Mouse (Mus musculus): Measurements from ENCODE around the gene Acyp2. TPM values are rescaled to one million over a fixed set of nuclear protein-coding genes. Genes with fewer than 3 reads are reported as not detected.
A peak's percentile ranks its signal among the peaks of the same experiment; 100 is the strongest.
"Not testable (repeated sequence)": the region's sequence is repeated elsewhere in the genome, so short reads cannot be mapped to it uniquely, and the experiment has no call there.

Gene Acyp2
- 6.8 and 9.1 TPM in 2 replicates for polyA plus RNA-seq (2016; fragmentation: Nextera tagmentation; extraction: Ambion mirVana)

DNA sequence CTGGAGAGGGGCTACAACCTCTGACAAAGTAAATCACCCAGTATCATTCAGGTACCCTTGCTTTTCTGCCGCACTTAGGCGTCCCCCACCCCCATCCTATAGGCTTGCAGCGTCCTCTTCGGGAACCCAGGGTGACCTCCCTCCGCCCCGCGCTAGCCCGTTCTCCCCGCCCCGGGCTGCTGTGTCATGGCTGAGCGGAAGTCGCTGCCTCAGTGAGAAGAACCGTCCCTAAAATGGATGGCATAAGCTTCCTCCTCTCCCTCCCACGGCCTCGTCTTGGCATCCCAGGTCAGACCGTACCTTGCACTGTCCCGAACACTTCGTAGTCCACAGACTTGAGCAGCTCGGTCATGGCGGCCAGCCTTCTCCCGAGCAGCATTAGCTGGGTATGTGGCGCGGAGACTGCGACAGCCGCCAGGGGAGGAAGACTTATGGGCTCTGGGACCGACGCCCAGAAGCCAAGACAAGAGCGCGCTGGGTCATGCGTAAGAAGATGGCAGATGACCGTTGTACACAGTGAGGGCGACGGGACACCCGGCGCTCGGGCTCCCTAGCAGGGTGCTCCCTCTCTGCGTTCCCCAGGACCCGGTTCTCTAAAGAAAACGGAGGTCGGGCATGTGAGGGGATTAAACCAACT is at the start of gene Acyp2:
Acyp2 (minus strand) TSS at position 587 of the 637 bp plus-strand sequence.
- Histone ChIP-seq H3K36me3 (no peaks in the 10 kb centered on the region), H3K27ac (peak within 1 kb of the TSS; percentile 97), H3K9me3 (no peaks in the 10 kb centered on the region), H3K27me3 (ENCODE audit: insufficient read depth, poor library complexity, severe bottlenecking) (no peaks in the 10 kb centered on the region), H3K4me1 (replicated peaks) (peaks cover 5% of the 10 kb centered on the region; the same call in 1 of the 2 replicates), H3K4me3 (peak within 1 kb of the TSS; percentile 72)
- peak; percentile 88 for DNase-seq (ENCODE audit: low spot score)
- under 1% methylated on average over 40 of the region's 40 CpGs for WGBS

DNA sequence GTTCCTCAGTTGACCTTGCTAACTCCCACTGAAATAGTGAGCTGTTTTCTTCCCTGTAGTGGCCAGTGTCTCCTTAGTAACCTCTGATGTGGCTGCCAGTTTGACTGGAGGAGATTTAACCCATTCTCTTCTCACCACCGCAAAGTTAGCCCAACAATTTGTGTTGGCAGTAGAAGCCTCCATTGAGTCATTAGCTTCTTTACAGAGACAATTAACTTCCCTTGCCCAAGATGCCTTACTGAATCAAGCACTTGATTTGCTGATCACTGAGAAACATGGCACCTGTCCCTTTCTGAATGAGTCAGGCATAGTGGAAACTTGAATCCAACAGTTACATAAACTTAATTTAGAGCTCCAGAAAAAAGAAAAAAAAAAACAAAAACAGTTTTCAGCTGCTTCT is 40.0 kb upstream of the Acyp2 start:
- no peak overlapping the region for H3K4me3 ChIP-seq
- 83% methylated on average over 1 of the region's 1 CpGs for WGBS
- no peak for DNase-seq (ENCODE audit: low spot score)
- no peaks in the 10 kb centered on the region for H3K9me3 ChIP-seq
- no peak overlapping the region for H3K27ac ChIP-seq
- no peaks in the 10 kb centered on the region for H3K36me3 ChIP-seq
- no peaks in the 10 kb centered on the region for H3K27me3 ChIP-seq (ENCODE audit: insufficient read depth, poor library complexity, severe bottlenecking)
- no peaks in the 10 kb centered on the region for H3K4me1 ChIP-seq (replicated peaks)

DNA sequence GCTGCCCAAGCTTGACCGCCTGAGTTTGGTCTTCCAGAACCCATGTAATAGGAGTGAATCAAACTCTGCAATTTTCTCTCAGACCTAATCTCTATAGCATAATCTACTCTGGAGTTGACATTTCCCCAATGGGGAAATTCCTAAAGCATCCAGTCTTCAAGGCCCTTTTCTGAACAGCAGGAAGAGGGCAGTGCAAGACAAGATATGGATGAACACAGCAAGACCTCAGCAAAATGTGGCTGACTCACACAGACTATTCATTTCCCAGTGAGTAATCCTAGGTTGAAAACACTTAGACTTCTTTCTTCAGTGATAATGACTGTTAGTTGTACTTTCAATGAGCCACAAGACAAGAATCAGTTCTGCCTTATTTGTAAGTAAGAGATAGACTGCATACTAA is 26.7 kb upstream of the Acyp2 start:
- no peak overlapping the region for H3K4me3 ChIP-seq
- H3K36me3 ChIP-seq: no peaks in the 10 kb centered on the region
- H3K27ac ChIP-seq: no peak overlapping the region
- H3K9me3 ChIP-seq: no peaks in the 10 kb centered on the region
- no peaks in the 10 kb centered on the region for H3K27me3 ChIP-seq (ENCODE audit: insufficient read depth, poor library complexity, severe bottlenecking)
- no peak for DNase-seq (ENCODE audit: low spot score)
- WGBS: 85% methylated on average over 1 of the region's 1 CpGs
- no peaks in the 10 kb centered on the region for H3K4me1 ChIP-seq (replicated peaks)

DNA sequence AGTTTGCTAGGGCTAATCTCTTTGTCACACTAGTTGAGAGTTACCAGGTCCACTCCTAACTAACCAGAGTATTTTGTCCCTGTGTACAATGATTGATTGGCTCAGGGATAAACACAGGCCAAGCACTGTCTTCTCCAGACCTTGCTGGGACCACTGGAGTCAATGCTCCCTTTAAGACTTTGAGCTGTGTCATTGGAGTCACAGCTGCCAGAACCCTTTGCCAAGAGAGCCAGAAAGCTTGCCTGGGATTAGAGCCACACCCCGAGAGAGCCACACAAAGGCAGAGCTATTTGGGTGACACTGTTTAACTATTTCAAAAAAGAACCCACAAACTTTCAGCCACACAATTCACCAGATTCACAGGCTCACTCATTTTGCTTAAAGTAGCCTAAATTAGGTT is 23.3 kb upstream of the Acyp2 start:
- Histone ChIP-seq H3K27ac (no peak overlapping the region), H3K4me3 (no peak overlapping the region), H3K9me3 (no peaks in the 10 kb centered on the region), H3K4me1 (replicated peaks) (no peaks in the 10 kb centered on the region), H3K36me3 (no peaks in the 10 kb centered on the region), H3K27me3 (ENCODE audit: insufficient read depth, poor library complexity, severe bottlenecking) (no peaks in the 10 kb centered on the region)
- DNase-seq (ENCODE audit: low spot score): no peak
- WGBS: 54% methylated on average over 1 of the region's 1 CpGs

DNA sequence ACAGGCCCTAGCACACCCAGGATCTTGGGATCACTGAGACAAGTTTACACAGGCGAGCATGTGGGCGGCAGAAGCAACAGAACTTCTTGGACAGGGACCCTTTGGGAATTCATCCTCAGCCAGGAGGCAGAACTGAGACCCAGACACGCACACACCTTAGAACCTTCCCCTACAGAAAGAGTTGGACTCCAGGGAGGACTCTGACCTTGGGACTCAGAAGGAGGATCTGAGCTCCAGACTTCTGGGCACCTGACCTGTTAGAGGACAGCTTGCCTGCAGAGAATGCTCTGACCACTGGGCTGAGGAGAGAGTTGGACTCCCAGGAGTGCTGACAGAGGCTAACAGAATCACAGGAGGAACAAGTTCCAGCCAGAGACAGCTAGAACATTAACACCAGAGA is 13.6 kb upstream of the Acyp2 start:
- Histone ChIP-seq H3K36me3 (no peaks in the 10 kb centered on the region), H3K27me3 (ENCODE audit: insufficient read depth, poor library complexity, severe bottlenecking) (no peaks in the 10 kb centered on the region), H3K4me1 (replicated peaks) (no peaks in the 10 kb centered on the region), H3K9me3 (no peaks in the 10 kb centered on the region), H3K27ac (no peak overlapping the region), H3K4me3 (no peak overlapping the region)
- no peak for DNase-seq (ENCODE audit: low spot score)
- WGBS: 92% methylated on average over 3 of the region's 3 CpGs

DNA sequence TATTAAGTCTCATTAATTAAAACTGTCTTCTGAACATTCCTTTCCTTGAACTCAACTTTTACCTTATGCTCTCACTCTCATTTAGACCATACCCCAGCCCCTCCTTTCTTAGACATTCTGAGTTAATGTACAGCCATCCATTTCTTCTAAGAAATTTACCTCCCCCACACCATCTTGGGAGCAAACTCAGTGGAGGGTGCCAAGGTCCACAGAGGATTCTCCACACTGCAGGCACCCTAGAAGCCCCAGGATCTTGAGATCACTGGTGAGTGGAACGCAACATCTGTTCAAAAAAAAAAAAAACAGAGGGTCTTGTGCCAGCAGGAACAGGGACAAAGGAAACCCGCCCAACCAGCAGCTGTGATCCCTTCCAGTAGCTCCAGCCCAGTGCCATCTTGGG is 13.2 kb upstream of the Acyp2 start:
- 88% methylated on average over 2 of the region's 2 CpGs for WGBS
- no peaks in the 10 kb centered on the region for H3K4me1 ChIP-seq (replicated peaks)
- no peaks in the 10 kb centered on the region for H3K27me3 ChIP-seq (ENCODE audit: insufficient read depth, poor library complexity, severe bottlenecking)
- H3K9me3 ChIP-seq: no peaks in the 10 kb centered on the region
- H3K27ac ChIP-seq: no peak overlapping the region
- no peaks in the 10 kb centered on the region for H3K36me3 ChIP-seq
- no peak overlapping the region for H3K4me3 ChIP-seq
- DNase-seq (ENCODE audit: low spot score): no peak

DNA sequence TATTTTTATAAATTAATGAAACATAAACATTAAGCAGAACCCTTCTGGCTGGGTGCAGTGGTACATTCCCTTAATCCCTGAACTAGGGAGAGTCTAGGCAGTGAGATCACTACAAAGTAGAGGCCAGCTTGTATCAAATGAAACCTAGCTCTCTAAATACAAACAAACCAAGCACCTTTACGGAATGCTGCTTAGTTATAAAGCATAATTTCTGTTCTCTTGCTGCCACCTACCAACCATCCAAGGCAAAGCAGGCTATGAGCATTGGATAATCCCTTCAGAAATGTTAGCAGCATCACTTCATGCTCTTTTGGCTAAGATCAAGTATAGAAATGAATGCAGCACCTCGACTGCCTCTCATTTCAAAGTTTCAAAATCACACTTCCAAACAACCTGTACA is 7.7 kb upstream of the Acyp2 start:
- Histone ChIP-seq H3K9me3 (no peaks in the 10 kb centered on the region), H3K4me3 (no peak overlapping the region), H3K4me1 (replicated peaks) (no peaks in the 10 kb centered on the region), H3K27me3 (ENCODE audit: insufficient read depth, poor library complexity, severe bottlenecking) (no peaks in the 10 kb centered on the region), H3K27ac (no peak overlapping the region), H3K36me3 (no peaks in the 10 kb centered on the region)
- peak; percentile 10 for DNase-seq (ENCODE audit: low spot score)
- WGBS: 43% methylated on average over 2 of the region's 2 CpGs

DNA sequence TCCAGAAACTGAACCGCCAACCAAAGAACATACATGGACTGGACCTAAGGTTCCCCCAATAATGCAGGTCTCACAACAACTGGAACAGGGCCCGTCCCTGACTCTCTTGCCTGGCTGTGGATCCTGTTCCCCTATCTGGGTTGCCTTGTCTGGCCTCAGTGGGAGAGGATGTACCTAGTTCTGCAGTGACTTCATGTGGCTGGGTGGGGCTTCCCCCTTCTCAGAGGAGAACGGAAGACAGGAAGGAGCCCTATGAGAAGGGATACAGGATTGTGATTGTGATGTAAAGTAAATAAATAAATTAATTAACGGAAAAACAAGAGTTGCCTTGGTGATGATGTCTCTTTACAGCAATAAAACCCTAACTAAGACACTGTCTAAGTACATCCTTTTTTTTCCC is 6.7 kb upstream of the Acyp2 start:
- no peaks in the 10 kb centered on the region for H3K4me1 ChIP-seq (replicated peaks)
- no peaks in the 10 kb centered on the region for H3K9me3 ChIP-seq
- no peaks in the 10 kb centered on the region for H3K36me3 ChIP-seq
- H3K4me3 ChIP-seq: no peak overlapping the region
- DNase-seq (ENCODE audit: low spot score): no peak
- H3K27me3 ChIP-seq (ENCODE audit: insufficient read depth, poor library complexity, severe bottlenecking): no peaks in the 10 kb centered on the region
- no peak overlapping the region for H3K27ac ChIP-seq
- WGBS: 88% methylated on average over 4 of the region's 4 CpGs

DNA sequence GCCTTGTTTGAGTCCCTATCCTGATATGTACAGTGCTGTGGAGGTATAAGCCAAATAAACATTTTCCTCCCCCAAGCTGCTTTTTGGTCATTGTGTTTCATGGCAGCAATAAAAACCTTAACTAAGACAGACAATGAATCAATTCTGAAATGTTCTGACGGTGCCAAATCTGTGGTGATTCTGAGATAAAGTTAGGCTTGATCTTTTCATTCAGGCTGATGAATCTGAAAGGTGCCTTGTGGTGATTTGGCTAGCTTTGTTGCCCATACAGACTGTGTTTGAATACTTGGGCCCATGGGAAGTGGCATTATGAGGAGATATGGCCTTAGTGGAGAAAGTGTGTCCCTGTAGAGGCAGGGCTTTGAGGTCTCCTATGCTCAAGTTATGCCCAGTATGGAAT is 1.0 kb upstream of the Acyp2 start:
- H3K4me3 ChIP-seq: no peak overlapping the region
- WGBS: 89% methylated on average over 1 of the region's 1 CpGs

DNA sequence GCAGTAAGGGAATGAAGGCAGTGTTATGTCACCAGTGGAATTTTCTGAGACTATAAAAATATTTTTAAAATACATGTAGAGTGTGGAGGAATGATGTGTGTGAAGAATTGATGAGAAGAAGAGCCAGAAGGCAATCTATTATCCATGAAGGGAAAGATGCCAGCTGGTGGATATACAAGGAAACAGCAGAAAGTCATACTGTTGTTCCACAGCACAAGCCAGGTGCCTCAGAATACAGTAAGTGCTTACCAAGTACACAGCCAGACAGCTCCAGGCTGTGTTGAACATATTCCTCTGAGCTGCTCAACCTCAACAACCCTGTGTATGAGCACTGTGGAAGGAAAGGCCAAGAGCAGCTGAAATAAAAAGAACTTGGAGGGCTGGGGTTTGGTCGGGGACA is 13.7 kb downstream of the Acyp2 start:
- Histone ChIP-seq H3K36me3 (no peaks in the 10 kb centered on the region), H3K27me3 (ENCODE audit: insufficient read depth, poor library complexity, severe bottlenecking) (no peaks in the 10 kb centered on the region)
- 91% methylated on average over 1 of the region's 1 CpGs for WGBS

More for the DNA sequence above, 1.0 kb upstream of the Acyp2 start:
- no peaks in the 10 kb centered on the region for H3K27me3 ChIP-seq (ENCODE audit: insufficient read depth, poor library complexity, severe bottlenecking)
- H3K4me1 ChIP-seq (replicated peaks): peaks cover 5% of the 10 kb centered on the region; the same call in 1 of the 2 replicates
- no peaks in the 10 kb centered on the region for H3K9me3 ChIP-seq
- no peak overlapping the region for H3K27ac ChIP-seq
- no peak for DNase-seq (ENCODE audit: low spot score)
- no peaks in the 10 kb centered on the region for H3K36me3 ChIP-seq

DNA sequence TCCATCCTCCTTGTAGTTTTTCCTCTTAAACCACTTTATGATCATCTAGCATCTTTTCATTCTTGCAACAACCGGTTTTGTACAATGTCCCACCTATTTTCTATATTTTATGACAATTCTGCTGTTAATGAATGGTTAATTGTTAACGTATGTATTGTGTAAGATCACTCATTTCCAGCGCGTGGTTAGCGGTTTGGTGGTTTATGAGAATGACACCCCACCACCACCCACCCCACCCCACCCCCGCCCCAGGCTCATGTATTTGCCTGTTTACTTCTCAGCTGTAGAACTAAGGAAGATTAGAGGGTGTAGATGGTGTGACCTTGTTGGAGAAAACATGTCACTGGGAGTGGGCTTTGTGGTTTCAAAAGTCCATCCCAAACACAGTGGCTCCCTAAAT is 18.9 kb downstream of the Acyp2 start:
- no peak for DNase-seq (ENCODE audit: low spot score)
- no peaks in the 10 kb centered on the region for H3K27me3 ChIP-seq (ENCODE audit: insufficient read depth, poor library complexity, severe bottlenecking)
- H3K9me3 ChIP-seq: no peaks in the 10 kb centered on the region
- H3K36me3 ChIP-seq: no peaks in the 10 kb centered on the region
- H3K27ac ChIP-seq: no peak overlapping the region
- WGBS: 89% methylated on average over 6 of the region's 6 CpGs
- no peak overlapping the region for H3K4me3 ChIP-seq
- no peaks in the 10 kb centered on the region for H3K4me1 ChIP-seq (replicated peaks)

More for the DNA sequence above, 13.7 kb downstream of the Acyp2 start:
- Histone ChIP-seq H3K4me3 (no peak overlapping the region), H3K9me3 (no peaks in the 10 kb centered on the region), H3K4me1 (replicated peaks) (no peaks in the 10 kb centered on the region), H3K27ac (no peak overlapping the region)
- DNase-seq (ENCODE audit: low spot score): no peak

DNA sequence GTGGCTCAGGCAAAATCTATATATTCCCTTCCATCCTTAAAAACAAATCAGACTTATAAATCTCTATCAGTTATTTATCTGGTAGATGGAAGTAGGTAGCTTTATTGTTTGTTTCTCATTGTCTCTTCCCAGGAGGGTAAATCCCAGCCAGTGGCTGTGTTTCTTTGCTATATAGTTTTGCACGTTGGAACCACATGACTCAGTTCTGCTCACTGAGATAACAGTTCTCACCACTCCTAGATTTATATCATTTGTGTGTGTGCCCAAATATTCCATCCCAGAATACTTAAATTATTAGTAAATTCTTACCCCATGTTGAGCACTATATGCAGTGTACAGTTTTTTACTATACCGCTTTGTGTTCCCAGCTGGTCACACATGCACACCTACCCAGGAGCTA is 26.2 kb downstream of the Acyp2 start:
- H3K4me3 ChIP-seq: no peak overlapping the region
- 81% methylated on average over 2 of the region's 2 CpGs for WGBS

DNA sequence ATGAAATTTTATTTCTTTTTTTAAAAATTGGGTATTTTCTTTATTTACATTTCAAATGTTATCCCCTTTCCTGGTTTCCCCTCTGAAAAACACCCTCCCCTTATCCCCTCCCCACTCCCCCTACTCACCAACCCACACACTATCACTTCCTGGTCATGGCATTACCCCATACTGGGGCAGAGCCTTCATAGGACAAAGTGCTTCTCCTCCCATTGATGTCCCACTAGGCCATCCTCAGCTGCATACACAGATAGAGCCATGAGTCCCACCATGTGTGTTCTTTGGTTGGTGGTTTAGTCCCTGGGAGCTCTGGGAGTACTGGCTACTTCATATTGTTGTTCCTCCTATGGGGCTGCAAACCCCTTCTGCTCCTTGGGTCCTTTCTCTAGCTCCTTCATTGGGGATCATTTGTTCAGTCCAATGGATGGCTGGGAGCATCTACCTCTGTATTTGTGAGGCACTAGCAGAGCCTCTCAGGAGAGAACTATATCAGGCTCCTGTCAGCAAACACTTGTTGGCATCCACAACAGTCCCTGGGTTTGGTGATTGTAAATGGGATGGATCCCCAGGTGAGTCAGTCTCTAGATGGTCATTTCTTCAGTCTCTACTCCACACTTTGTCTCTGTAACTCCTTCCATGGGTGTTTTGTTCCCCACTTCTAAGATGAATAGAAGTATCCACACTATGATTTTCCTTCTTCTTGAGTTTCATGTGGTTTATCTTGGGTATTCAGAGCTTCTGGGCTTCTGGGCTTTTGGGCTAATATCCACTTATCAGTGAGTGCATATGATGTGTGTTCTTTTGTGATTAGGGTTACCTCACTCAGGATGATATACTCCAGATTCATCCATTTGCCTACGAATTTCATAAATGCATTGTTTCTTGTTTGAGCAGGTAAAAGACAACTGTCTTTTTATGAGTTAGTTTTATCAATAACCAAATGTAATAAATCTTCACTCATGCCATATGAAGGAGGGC is 27.7 kb downstream of the Acyp2 start:
- 83% methylated on average over 1 of the region's 1 CpGs for WGBS
- H3K4me3 ChIP-seq; H3K36me3 ChIP-seq; DNase-seq (ENCODE audit: low spot score); H3K27ac ChIP-seq; H3K27me3 ChIP-seq (ENCODE audit: insufficient read depth, poor library complexity, severe bottlenecking); H3K4me1 ChIP-seq (replicated peaks); H3K9me3 ChIP-seq: not testable (repeated sequence)

More for the DNA sequence above, 26.2 kb downstream of the Acyp2 start:
- Histone ChIP-seq H3K27me3 (ENCODE audit: insufficient read depth, poor library complexity, severe bottlenecking) (no peaks in the 10 kb centered on the region), H3K4me1 (replicated peaks) (no peaks in the 10 kb centered on the region), H3K9me3 (no peaks in the 10 kb centered on the region), H3K36me3 (no peaks in the 10 kb centered on the region), H3K27ac (no peak overlapping the region)
- DNase-seq (ENCODE audit: low spot score): no peak

All from hindbrain, embryonic 10.5 days (tissue).